Mouse (Mus musculus) lung, postnatal 25 days (tissue): ENCODE results near the gene Dync1i2.

Source experiments
- DNase-seq: peaks from one replicate; pipeline ENCODE4 v3.0.0; 2022; ENCODE audit warnings: low spot score

Gene Dync1i2

DNA sequence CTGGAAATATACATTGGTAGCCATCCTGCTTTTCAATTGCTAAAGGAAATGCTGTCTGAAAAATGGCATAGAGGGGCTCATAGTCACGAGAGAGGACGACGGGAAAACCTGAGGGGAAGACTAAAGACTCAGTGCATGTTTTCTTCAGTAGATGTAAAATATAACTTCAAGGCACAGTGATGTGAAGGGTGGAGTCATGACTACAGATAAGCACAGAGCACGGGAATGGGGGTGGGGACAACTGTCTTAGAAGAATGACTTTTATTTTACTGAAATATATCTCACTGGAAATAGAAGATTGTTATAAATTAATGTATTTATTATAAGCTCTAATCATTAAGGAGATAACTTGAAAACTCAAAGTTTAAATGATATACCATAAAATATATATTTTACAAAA is 58.6 kb downstream of the Dync1i2 start:
- DNase-seq: no peak

DNA sequence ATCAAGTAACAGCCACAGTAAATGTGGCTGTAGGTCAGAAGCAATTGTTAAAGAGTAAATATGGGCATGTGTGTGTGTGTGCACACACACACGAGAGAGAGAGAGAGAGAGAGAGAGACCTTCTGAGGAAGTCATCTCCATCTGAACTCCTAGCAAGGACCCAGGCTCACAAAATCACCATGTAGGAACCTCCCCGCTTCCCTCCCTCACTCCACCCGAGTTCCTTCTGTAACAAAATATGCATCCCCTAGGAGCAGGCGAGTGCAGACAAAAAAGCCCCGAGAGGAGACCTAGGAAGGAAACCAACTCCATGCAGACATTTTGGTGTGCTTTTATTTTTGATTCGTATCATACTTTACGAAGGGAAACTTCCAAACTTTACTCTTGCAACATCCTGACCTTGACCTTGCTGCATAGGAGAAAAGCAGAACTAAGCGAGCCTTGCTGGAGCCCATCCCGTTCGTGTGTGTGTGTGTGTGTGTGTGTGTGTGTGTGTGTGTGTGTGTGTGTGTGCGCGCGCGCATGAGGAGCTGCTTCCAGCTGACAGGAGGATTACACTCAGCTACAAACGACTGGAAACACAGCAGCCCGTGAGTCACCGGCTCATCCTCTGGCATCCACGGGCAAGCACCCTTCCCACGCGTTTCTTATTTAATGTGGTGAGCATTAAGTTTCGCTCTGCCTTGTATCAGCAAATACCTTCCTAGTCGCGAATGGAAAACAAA is 62.6 kb downstream of the Dync1i2 start:
- peak; percentile 36 for DNase-seq

GRCm38 (mm10) chr2:71275734-71276133 is 64.2 kb downstream of the Dync1i2 start:
- no peak for DNase-seq

DNA sequence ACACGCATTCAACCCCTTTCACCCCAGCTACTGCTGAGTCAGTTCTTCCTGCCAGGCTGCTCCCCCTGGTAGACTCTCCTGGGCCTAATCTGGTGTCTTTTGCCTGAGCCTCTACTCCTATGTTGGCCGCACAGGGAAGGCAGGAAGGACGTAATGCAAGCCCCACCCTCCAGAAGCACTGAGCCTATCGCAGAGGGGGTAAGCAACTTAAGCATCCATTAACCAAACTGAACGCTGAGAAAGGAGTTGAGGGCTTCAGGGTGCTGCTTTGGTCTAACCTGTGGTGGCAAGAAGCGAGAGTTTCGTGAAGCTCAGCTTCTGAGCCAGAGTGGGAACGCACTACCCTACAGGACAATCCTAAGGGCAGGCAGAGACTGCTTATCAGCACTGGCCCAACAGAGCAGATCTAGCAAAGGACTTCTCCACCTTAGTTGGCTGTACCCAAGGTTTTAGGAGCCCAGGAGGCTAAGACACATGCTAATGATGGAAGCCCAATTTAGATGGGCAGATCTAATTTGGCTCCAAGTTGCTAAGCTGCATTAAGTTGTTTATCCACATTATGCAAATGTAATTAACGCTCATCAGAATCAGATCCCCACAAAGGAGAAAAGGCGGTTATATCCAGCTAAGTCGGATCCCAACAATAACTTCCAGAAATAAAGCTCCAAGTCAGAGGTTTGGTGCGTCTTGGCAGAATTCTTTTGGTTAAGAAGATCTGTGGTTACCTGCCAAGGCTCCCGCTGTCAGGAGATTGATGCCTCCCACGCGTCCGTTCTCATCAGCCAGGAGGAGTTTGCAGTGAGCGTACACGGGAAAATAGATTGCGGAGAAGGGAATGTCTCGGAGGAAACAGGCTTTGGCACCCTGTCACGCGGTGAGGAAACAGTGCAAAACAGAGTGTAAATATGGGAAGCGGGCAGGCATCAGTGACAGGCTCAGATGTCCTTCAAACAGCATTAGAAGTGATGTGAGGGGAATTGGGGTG is 67.6 kb downstream of the Dync1i2 start:
- no peak for DNase-seq

GRCm38 (mm10) chr2:71281981-71282380 is 70.5 kb downstream of the Dync1i2 start:
- no peak for DNase-seq

DNA sequence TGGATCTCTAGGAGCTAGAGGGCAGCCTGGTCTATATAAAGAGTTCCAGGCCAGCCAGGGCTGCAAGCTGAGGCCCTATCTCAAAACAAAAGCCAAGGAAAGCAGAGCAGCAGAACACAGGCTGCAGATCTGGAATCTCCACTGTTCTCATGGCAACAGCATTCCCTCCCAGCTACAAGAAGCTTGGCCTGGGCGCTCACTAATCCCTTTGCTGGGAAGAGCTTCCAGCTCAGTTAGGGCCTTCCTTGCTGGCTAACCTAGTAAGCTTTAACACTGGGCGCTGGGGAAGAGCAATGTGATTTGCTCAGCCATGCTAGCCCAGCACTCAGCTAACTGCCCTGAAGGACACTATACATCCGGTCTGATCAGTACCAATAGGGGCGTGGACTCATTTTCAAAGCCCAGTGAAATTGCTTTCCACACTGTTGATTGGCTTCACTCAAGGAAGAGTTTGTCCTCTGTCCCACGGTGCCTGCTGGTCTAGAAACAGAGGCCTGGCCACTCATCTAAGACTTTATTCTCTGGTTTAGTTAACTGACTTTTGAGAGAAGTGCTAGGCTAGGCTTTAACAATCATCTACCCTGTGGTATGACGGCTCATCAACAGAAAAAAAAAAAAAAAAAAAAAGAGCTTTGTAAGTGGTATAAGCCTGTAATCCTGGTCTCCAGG is 78.7 kb downstream of the Dync1i2 start:
- no peak for DNase-seq

DNA sequence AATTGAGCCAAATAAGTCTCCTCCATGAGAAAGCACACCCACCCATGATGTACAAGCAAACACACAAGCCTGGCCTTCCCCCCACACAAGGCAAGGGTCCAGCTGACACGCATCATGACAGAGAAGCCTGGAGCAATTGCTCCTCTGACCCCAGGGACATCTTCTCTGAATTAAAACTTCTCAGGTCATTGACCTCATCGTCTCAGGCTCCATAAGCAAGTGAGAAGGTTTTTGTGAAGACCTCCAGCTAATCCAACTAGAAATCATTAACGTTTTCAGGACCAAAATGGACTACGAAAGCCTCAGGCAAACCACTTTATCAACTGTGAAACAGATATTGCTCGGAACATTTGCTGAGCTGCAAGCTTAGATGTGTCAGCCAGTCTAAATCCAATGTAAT is 80.1 kb downstream of the Dync1i2 start:
- DNase-seq: no peak

GRCm38 (mm10) chr2:71293983-71294382 is 82.5 kb downstream of the Dync1i2 start:
- no peak for DNase-seq

GRCm38 (mm10) chr2:71294489-71294888 is 83.0 kb downstream of the Dync1i2 start:
- no peak for DNase-seq

GRCm38 (mm10) chr2:71295844-71296243 is 84.3 kb downstream of the Dync1i2 start:
- no peak for DNase-seq

GRCm38 (mm10) chr2:71297501-71297900 is 86.0 kb downstream of the Dync1i2 start:
- no peak for DNase-seq

DNA sequence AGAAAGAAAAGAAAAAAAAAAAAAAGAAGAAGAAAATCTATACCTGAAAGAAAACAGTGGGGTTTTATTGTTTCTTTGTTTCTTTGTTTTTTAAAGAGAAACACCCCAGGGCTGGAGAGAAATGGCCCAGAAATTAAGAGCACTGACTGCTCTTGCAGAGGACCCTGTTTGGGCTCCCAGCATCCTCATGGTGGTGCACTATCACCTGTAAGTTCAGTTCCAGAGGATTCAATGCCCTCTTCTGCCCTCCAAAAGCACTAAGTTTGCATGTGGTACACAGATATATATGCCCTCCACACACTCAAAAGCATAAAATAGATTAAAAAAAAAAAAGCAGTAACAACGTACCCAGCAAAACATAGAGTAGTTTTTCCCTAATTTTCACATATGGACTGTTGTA is 87.2 kb downstream of the Dync1i2 start:
- DNase-seq: no peak

GRCm38 (mm10) chr2:71302156-71302663 is 90.7 kb downstream of the Dync1i2 start:
- DNase-seq: no peak

GRCm38 (mm10) chr2:71303221-71303620 is 91.7 kb downstream of the Dync1i2 start:
- no peak for DNase-seq

DNA sequence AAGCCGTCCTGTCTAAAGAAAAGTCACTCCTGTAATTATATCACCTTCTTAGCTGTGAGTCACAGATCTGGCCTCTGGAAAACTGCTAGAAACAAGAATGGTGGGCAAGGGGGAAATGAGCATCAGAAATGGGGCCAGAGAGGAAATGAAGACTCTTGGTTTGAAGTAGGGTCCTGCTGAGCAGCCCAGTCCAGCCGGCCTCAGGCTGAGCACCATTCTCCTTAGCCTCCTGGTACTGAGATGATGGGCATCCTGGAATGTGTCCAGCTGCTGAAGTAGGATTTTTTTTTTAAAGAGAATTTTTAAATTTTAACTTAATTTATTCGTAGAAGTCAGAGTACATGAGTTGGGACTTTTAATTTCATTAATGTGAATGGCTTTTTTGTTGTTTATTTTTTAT is 93.3 kb downstream of the Dync1i2 start:
- no peak for DNase-seq

GRCm38 (mm10) chr2:71306357-71306756 is 94.9 kb downstream of the Dync1i2 start:
- no peak for DNase-seq

DNA sequence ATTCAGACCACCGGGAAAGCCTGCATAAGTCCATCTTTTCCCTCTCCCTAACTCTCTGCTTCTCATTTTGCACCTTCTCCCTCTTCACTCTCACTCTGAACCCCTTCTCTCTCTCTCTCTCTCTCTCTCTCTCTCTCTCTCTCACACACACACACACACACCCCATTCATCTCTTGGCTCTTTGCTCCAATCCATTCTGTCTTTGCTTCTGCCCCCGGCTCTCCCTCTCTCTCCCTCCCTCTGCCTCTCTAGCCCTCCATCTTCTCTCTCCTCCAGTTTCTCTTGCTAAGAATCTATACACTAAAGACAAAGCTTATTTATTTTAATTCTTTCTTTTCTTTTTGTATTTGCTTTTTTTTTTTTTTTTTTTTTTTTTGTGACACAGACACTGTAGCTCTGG is 98.2 kb downstream of the Dync1i2 start:
- DNase-seq: no peak

DNA sequence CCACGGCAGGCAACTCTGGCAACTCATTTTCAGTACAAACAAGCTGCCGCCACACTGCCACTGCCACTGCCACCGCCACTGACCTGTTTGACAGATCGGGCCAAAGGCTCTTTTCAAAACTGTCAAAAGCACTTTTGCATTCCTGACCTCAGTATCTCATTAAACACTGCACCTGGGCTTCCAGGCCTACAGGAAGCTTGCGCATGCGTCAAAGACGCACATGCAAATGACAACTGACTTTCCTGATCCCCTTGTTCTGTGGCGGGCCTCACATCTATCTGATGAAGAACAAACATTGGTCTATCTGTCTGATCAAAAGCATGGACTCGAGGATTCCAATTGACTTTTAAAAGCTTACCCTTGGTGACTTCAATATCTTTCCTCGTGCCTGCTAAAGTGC is 100.6 kb downstream of the Dync1i2 start:
- no peak for DNase-seq
